Mouse (Mus musculus) lung, postnatal 0 days (tissue): Measurements from ENCODE around the gene Rarg. TPM values are rescaled to one million over a fixed set of nuclear protein-coding genes. Genes with fewer than 3 reads are reported as not detected.

Source experiments
- ATAC-seq: fragments of 200-750 bp; cut with Nextera tagmentation; 2 replicates; pipeline ENCODE4 v1.8.0; 2017; ENCODE audit warnings: moderate library complexity
- DNase-seq: peaks from one replicate; pipeline ENCODE4 v3.0.0-alpha.2; 2016; ENCODE audit warnings: low spot score
- H3K27ac ChIP-seq: fragments of 300-500 bp; sonication (generic); 2 replicates; pipeline ENCODE4 v1.5.1; 2014; ENCODE audit warnings: antibody characterized with exemption, mild to moderate bottlenecking, low read length, mixed read lengths
- H3K27me3 ChIP-seq: fragments of 300-500 bp; sonication (generic); replicated peaks from 2 replicates; pipeline ENCODE4 v1.6.1; 2014; ENCODE audit warnings: low read length, mixed read lengths; ENCODE audit not compliant: insufficient read depth
- H3K36me3 ChIP-seq: fragments of 300-500 bp; sonication (generic); 2 replicates; pipeline ENCODE4 v1.6.1; 2014; ENCODE audit warnings: low read length, mixed read lengths; ENCODE audit not compliant: insufficient read depth
- H3K4me1 ChIP-seq: fragments of 300-500 bp; sonication (generic); 2 replicates; pipeline ENCODE4 v1.6.1; 2014; ENCODE audit warnings: antibody characterized with exemption, low read depth, low read length, mixed read lengths; ENCODE audit not compliant: insufficient read depth
- H3K4me2 ChIP-seq: fragments of 300-500 bp; sonication (generic); replicated peaks from 2 replicates; pipeline ENCODE4 v1.6.1; 2014; ENCODE audit warnings: low read depth, mild to moderate bottlenecking, low read length, moderate library complexity, mixed read lengths
- H3K4me3 ChIP-seq: fragments of 300-500 bp; sonication (generic); 2 replicates; pipeline ENCODE4 v1.5.1; 2014; ENCODE audit warnings: low read depth, low read length
- H3K9ac ChIP-seq: fragments of 300-500 bp; sonication (generic); replicated peaks from 2 replicates; pipeline ENCODE4 v1.6.1; 2014; ENCODE audit warnings: low read depth, mild to moderate bottlenecking
- H3K9me3 ChIP-seq: fragments of 300-500 bp; sonication (generic); 2 replicates; pipeline ENCODE4 v1.6.1; 2016; ENCODE audit warnings: low read length, mixed read lengths
- CTCF ChIP-seq: IDR thresholded peaks from 2 replicates; pipeline ENCODE4 v1.5.1; 2016; ENCODE audit warnings: antibody characterized with exemption, mild to moderate bottlenecking
- EP300 ChIP-seq: IDR thresholded peaks from 2 replicates; pipeline ENCODE4 v1.6.1; 2016; ENCODE audit warnings: antibody characterized with exemption, mild to moderate bottlenecking, control low read depth
- WGBS: fragments of 180-500 bp; shearing (Covaris S2); extraction: QIAGEN DNeasy Blood & Tissue Kit; methylation state at CpG from one replicate; pipeline ENCODE4 v1.1.7; 2014; 5-methylcytosine and 5-hydroxymethylcytosine counted together
- polyA plus RNA-seq: library from polyadenylated mRNA; unstranded; fragments of >200 nt; fragmentation: Nextera tagmentation; extraction: Ambion mirVana; gene quantifications from 2 replicates; pipeline ENCODE4 v1.2.1, GENCODE M21; 2015

Gene Rarg
- polyA plus RNA-seq, 1 experiment from 2014 or later, result 35.8 TPM

- H3K9ac ChIP-seq, result no peak overlapping the region
- H3K9me3 ChIP-seq, result no peaks in the 10 kb centered on the region
- no peak for TF ChIP-seq CTCF
- no peak for TF ChIP-seq EP300
- H3K4me1 ChIP-seq, result peaks cover 8% of the 10 kb centered on the region
- H3K4me2 ChIP-seq, result no peak overlapping the region
- H3K4me3 ChIP-seq, result no peak overlapping the region
- no peak for ATAC-seq
- whole genome bisulfite sequencing, result 67% methylated on average over 3 of the region's 3 CpGs
- no peak for DNase-seq
- H3K36me3 ChIP-seq, result no peaks in the 10 kb centered on the region
- H3K27ac ChIP-seq, result no peak overlapping the region
- H3K27me3 ChIP-seq, result no peaks in the 10 kb centered on the region
Observed at GRCm38 (mm10) chr15:102283648-102284047, 26.3 kb upstream of the Rarg start.

GRCm38 (mm10) chr15:102282463-102283292, 25.4 kb upstream of the Rarg start:
- WGBS, result 60% methylated on average over 8 of the region's 8 CpGs
- TF ChIP-seq EP300 (no peak), CTCF (no peak)
- Histone ChIP-seq H3K9me3 (no peaks in the 10 kb centered on the region), H3K36me3 (no peaks in the 10 kb centered on the region), H3K4me1 (peaks cover 8% of the 10 kb centered on the region), H3K27ac (no peak overlapping the region), H3K27me3 (no peaks in the 10 kb centered on the region), H3K9ac (no peak overlapping the region), H3K4me2 (no peak overlapping the region), H3K4me3 (no peak overlapping the region)
- no peak for DNase-seq
- no peak for ATAC-seq

GRCm38 (mm10) chr15:102280623-102281022, 23.3 kb upstream of the Rarg start:
- 95% methylated on average over 19 of the region's 19 CpGs for WGBS
- no peaks in the 10 kb centered on the region for H3K36me3 ChIP-seq
- no peaks in the 10 kb centered on the region for H3K9me3 ChIP-seq
- TF ChIP-seq EP300 (no peak), CTCF (no peak)
- no peak overlapping the region for H3K9ac ChIP-seq
- ATAC-seq (no peak), DNase-seq (no peak)
- no peak overlapping the region for H3K27ac ChIP-seq
- H3K4me2 ChIP-seq, result no peak overlapping the region
- no peak overlapping the region for H3K4me3 ChIP-seq
- H3K4me1 ChIP-seq, result peaks cover 8% of the 10 kb centered on the region
- no peaks in the 10 kb centered on the region for H3K27me3 ChIP-seq

- Histone ChIP-seq H3K27me3 (no peaks in the 10 kb centered on the region), H3K4me1 (peaks cover 8% of the 10 kb centered on the region), H3K9ac (peak overlapping the region; percentile 60), H3K4me2 (peak overlapping the region; percentile 73), H3K27ac (peak overlapping the region; percentile 88), H3K36me3 (no peaks in the 10 kb centered on the region), H3K4me3 (peak overlapping the region; percentile 84), H3K9me3 (no peaks in the 10 kb centered on the region)
- TF ChIP-seq EP300, result no peak
- TF ChIP-seq CTCF, result no peak
- DNase-seq (no peak), ATAC-seq (peak; percentile 19)
- WGBS, result 18% methylated on average over 13 of the region's 13 CpGs
Observed at GRCm38 (mm10) chr15:102279783-102280520, 22.6 kb upstream of the Rarg start.

- WGBS, result under 1% methylated on average over 49 of the region's 65 CpGs
Observed at GRCm38 (mm10) chr15:102279092-102279782, 21.9 kb upstream of the Rarg start, which contains the start of gene Mfsd5. Gene Mfsd5 (plus strand): TSS chr15:102279454.

GRCm38 (mm10) chr15:102278726-102279091, 21.4 kb upstream of the Rarg start:
- no peaks in the 10 kb centered on the region for H3K27me3 ChIP-seq
- TF ChIP-seq EP300, result no peak
- WGBS, result 22% methylated on average over 7 of the region's 7 CpGs
- H3K9ac ChIP-seq, result no peak overlapping the region
- H3K27ac ChIP-seq, result peak overlapping the region; percentile 17; the same call in 1 of the 2 replicates
- no peaks in the 10 kb centered on the region for H3K9me3 ChIP-seq
- peak overlapping the region; percentile 84 for H3K4me3 ChIP-seq
- H3K4me2 ChIP-seq, result peak overlapping the region; percentile 73
- DNase-seq (no peak), ATAC-seq (no peak)
- no peaks in the 10 kb centered on the region for H3K36me3 ChIP-seq
- peaks cover 8% of the 10 kb centered on the region for H3K4me1 ChIP-seq

More at GRCm38 (mm10) chr15:102279092-102279782, 21.9 kb upstream of the Rarg start, which contains the start of gene Mfsd5:
- peak within 1 kb of the TSS; percentile 73 for H3K4me2 ChIP-seq
- H3K36me3 ChIP-seq, result no peaks in the 10 kb centered on the region
- peak; percentile 96 for ATAC-seq
- peak within 1 kb of the TSS; percentile 60 for H3K9ac ChIP-seq
- no peaks in the 10 kb centered on the region for H3K27me3 ChIP-seq
- peaks cover 8% of the 10 kb centered on the region for H3K4me1 ChIP-seq
- no peak for TF ChIP-seq EP300
- peak; percentile 61 for TF ChIP-seq CTCF
- H3K9me3 ChIP-seq, result no peaks in the 10 kb centered on the region
- H3K27ac ChIP-seq, result peak within 1 kb of the TSS; percentile 88
- peak; percentile 96 for DNase-seq
- H3K4me3 ChIP-seq, result peak within 1 kb of the TSS; percentile 84
